Mouse (Mus musculus): ENCODE measurements around the gene Carhsp1.

GRCm38 (mm10) chr16:8714851-8715250 lies 42.9 kb upstream of the Carhsp1 start:
- no peak for TF ChIP-seq GATA1 (IDR thresholded peaks at IDR 0.05; ENCODE audit: borderline replicate concordance, low read length)
- no peak for TF ChIP-seq FLI1 (IDR thresholded peaks at IDR 0.05; ENCODE audit: low read length)

All from megakaryocyte, embryonic 14.5 days (primary cell).